Mouse (Mus musculus) retina, postnatal 7 days (tissue): ENCODE measurements at regions not wholly inside any gene's neighbourhood (a gene's known extent, or its start where the extent isn't known, plus 50 kb on each side); places are given as distances from the start of the nearest gene placed in this dataset.
"Not testable (repeated sequence)": the region's sequence is repeated elsewhere in the genome, so short reads cannot be mapped to it uniquely, and the experiment has no call there.

Experiments used
- DNase-seq: peaks from one replicate; pipeline ENCODE4 v3.0.0-alpha.2; 2012; ENCODE audit warnings: low read depth, low spot score

DNA sequence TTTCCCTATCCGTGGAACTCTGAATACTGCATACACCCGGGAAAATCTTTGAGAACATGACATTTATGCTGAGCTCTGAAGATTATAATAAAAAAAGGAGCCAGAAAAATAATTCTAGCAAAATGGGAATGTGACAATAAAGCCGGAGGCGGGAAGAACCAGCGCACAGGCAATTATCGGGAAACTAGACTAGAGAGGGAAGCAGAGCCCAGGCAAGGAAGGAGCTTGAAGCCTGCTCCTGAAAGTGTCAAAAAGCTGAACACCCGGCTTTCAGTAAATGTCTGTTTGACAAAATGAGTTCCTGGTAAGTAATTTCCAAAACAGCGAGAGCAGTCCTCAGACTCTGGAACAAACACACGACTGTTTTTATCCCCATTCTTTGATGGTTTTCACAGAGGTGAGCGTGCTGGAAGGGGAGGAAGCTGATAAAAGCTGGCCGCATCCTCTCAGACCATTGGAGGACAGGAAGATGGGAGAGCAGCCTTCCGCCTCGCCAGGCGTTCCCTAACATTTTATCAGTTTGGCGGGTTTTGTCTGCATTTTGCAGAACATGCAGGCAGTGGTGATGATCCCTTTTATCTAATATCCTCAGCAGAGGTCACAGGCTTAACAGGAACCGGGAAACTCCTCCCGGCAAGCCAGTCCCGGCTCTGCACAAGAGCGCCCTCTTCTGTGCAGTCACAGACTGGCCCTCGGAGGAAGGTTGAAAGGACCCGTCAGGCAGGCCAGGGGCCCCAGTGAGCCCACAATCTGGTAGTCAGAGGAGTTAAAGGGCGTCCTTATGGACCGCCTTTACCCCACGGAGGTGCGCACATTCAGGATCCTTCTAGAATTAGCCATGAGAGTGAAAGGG lies 201.3 kb upstream of the 1700056E22Rik start:
- peak; percentile 48 for DNase-seq

GRCm38 (mm10) chr1:184234320-184234988 lies 200.4 kb upstream of the 1700056E22Rik start:
- no peak for DNase-seq

DNA sequence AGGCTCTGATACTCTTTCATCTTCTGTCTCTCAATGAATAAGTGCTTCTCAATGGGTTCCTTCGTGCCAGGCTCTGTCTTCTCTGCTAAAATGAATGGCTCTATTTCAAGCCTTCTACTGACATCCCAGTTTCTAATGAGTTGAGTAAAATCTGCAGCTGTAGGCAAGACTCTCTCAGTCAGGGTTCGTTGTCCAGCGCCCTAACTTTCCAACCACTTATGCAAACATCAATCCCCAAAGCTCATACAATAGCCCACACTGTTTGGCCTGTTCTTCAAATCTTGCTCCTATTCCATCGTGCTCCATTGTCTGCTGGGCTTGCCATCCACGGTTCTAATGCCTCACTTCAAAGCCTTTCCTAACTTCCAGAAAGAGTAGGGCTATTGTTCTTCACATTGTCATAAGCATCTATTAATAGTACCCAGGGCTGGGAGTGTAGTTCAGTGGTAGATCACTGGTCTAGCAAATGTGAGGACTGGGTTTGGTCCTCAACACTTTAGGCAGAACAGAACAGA lies 199.7 kb upstream of the 1700056E22Rik start:
- DNase-seq = no peak

DNA sequence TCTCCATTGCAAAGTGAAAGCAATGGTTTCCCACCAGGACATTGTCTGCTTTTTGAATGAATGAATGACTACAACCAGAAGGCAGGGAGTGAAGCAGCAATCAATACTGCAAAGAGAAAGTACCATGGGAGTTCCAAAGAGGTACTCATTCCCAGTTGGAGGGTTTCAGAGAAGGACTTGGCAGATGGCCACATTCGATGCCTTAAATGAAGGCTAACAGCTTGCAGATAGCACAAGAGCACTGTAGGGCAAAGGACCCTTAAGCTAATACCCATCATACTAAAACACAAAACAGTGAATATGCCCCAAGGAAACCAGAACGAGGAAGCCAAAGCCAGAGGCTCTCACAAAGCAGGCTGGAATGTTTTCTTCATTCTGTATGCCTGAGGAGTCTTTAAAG lies 188.2 kb upstream of the 1700056E22Rik start:
- no peak for DNase-seq

- no peak for DNase-seq
Observed at GRCm38 (mm10) chr1:184221792-184222191, 187.7 kb upstream of the 1700056E22Rik start.

GRCm38 (mm10) chr1:184197272-184197671 lies 163.2 kb upstream of the 1700056E22Rik start:
- DNase-seq = no peak

DNA sequence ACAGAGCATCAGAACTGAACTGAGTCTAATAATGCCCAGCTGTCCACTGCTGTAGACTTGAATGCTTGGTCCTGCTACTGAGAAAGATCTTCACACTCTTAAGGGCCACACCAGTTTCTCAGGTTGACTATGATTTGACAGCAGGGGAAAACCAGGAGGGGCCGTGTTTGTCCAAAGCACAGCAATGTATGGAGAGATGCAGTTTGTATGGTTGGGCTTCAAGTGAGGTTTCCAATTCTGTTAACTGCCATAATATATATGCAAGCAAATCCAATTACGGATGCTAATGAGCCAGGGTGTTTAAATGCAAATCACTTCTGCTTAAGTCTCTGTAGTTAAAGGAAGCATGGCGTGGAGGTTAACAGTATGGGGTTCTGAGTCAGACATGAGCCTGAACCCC lies 157.2 kb upstream of the 1700056E22Rik start:
- no peak for DNase-seq

DNA sequence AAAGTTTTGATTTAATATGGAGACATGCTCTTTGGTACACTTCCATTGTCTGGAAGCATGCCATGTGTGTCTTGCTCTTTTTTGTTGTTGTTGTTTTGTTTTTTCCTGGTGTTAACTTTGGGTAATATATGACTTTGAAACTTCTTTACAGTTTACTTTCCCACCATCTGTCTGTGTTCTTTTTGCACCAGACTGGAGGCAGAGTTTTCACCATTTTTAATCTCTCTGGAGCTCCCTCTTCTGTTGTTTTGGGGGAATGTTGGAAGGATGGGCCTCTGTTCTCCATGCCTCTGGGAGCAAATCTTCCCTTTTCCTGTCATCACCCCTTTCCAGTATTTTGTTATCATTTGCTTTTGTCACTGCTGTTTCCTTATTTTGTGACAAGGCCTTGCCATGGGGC lies 153.5 kb upstream of the 1700056E22Rik start:
- DNase-seq = no peak

- DNase-seq = no peak
Observed at GRCm38 (mm10) chr1:184182163-184182562, 148.1 kb upstream of the 1700056E22Rik start.

GRCm38 (mm10) chr1:184174416-184174815 lies 140.3 kb upstream of the 1700056E22Rik start:
- DNase-seq = not testable (repeated sequence)

GRCm38 (mm10) chr1:184173739-184174138 lies 139.6 kb upstream of the 1700056E22Rik start:
- no peak for DNase-seq

GRCm38 (mm10) chr1:184172986-184173385 lies 138.9 kb upstream of the 1700056E22Rik start:
- DNase-seq = no peak

DNA sequence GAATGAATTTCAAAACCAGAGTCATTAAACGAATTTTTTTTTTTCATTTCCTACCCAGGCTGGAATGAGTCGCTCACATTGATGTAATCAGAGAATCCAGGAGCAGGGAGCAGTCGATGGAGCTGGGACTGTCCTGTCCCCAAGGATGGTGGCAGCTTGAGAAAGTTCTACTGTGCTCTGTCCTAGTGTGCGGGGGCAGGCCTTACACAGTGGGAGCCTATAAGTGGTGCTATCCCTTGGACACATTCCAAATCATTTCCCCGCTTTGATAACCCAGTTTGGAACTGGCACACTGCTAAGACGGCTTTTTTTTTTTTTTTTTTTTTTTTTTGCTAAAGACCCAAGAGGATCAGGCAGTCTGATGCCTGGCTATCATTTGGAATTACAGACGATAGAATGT lies 137.5 kb upstream of the 1700056E22Rik start:
- DNase-seq = no peak

- no peak for DNase-seq
Observed at GRCm38 (mm10) chr1:184170926-184171325, 136.8 kb upstream of the 1700056E22Rik start.

DNA sequence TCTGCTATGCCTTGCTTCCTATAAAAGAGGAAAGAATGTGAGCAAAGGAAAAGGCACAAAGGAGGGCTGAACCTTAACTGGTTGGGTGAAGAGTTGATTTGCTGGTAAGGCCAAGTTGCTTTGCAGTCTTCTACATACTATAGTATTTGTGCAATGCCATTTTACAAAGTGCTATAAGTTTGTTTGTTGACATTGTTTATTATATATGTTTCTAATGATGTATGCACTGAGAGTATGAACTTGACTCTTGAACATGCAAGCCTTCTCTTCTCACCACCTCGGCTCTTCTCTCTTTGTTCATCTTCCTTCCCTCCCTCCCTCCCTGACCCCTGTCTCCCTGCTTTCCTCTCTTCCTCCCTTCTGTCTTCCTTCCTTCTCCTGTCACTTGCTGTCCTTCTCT lies 135.9 kb upstream of the 1700056E22Rik start:
- no peak for DNase-seq

- no peak for DNase-seq
Observed at GRCm38 (mm10) chr1:184169034-184169783, 135.1 kb upstream of the 1700056E22Rik start.

GRCm38 (mm10) chr1:184166951-184167350 lies 132.8 kb upstream of the 1700056E22Rik start:
- DNase-seq = no peak

GRCm38 (mm10) chr1:184162526-184162925 lies 128.4 kb upstream of the 1700056E22Rik start:
- not testable (repeated sequence) for DNase-seq

GRCm38 (mm10) chr1:184147713-184148112 lies 113.6 kb upstream of the 1700056E22Rik start:
- no peak for DNase-seq

DNA sequence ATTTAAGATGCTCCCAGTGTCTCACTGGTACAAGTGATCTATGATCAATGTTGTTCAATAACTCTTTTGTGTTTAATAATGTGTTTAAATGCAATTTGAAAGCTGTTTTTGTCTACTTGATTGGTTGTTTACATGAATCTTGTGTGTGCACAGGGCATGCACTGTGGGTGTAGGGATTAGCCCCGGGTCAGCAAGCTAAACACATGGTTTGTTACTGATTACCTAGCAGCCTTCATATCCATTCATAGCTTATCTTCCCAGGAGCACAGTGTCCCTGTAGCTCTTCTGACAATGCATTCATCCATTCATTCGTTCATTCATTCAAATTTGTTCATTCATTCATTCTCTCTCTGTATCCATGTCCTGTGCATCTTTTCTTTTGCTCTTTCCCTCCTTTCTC lies 108.9 kb upstream of the 1700056E22Rik start:
- no peak for DNase-seq

DNA sequence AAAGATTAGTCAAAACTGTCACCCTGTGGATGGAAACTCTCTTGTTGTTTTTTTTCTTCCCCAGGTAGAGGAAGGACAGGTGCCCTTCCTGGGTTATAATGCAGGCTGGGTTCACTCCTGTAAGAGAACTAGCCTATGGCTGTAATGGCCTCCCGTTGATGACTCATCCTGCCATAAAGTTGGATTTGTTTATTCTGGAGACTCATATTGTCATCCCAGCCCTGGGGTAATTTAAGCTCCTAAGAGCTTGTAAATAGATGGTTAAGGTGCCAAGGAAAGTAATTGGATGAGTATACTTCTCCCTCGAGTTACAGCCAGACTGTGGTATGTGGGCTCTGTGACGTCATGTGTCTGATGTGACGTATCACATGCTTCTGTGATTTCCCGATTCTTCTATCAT lies 106.4 kb upstream of the 1700056E22Rik start:
- no peak for DNase-seq

DNA sequence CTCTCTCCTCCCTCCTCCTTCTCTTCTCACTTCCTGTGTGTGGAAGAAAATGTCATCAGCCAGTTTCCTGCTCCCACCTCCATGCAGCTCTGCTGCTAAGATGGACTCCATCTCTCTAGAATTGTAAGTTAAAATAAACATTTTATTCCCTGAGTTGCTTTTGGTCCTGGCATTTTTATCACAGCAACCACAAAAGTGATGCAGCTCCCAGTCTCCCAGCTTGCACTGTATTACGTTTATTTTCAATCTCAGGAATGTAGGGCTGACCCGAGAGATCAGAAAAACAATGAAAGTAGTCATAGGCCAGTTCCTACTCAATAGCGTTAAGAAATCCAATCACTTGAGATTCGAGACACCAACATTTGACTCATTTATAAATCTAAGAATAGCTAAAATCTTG lies 106.0 kb upstream of the 1700056E22Rik start:
- no peak for DNase-seq
